Mouse (Mus musculus) natural killer cell, adult 2 months (primary cell): ENCODE measurements around the gene Atn1.
"Not testable (repeated sequence)": the region's sequence is repeated elsewhere in the genome, so short reads cannot be mapped to it uniquely, and the experiment has no call there.

ENCODE experiments used
- DNase-seq, 2 experiments: peaks; one replicate each; pipeline ENCODE4 v3.0.0; 2022; ENCODE audit warnings: low spot score in 2 of 2

Atn1 gene

GRCm38 (mm10) chr6:124755831-124756595 lies at the start of gene Atn1, which contains the start of gene Gm45234:
Gene Atn1, minus strand, starts transcription at chr6:124756524.
Gene Gm45234, minus strand, starts transcription at chr6:124756021.
- DNase-seq = no peak

DNA sequence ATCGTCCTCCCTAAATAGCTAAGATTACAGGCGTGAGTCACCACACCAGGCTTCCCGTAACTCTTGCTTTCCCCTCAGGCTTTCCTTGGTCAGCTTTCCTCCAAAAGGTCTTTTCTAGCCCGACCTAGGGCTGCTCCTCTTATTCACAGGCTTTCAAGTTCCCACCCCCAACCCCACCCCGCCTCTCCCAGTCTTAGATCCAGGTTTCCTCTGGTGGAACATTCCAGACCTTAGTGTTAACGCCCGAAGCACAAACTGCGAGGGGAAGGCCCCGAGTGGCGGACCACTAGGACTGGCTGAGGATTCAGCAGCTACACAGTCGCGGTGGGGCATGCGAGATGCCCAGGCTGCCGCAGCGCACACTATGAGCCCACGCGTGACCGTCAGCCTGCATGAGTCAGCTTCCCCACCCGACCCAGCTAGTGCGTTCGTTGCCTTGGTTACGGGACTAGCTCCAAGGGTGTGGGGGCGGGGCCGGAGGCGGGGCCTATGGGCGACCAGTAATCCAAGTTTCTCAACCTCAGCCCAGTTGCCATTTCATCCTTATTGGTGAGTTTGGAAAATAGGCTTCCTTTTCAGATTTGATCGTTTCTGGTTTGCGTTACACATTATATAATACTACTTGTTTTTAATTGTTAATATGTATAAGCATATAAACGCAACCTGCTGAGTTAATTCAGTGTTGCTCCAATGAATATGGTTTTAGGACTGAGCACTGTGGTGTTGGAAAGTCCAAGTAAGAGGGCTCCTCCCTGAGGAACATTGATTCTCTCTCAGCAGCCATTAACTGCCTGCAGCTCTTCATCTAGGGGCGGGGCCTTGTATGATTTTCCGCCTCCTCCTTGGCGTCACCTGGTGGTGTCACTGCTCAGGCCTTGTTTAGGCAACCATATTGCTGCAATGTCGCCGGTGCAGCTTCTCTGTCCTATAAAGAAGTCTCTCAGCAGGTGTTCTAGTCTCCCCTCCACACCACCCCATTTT lies 49.3 kb upstream of the Atn1 start:
- peak; percentile 89 to 91 for DNase-seq

GRCm38 (mm10) chr6:124804341-124804740 lies 48.0 kb upstream of the Atn1 start:
- no peak for DNase-seq

- DNase-seq = not testable (repeated sequence)
Observed at GRCm38 (mm10) chr6:124803691-124804090, 47.4 kb upstream of the Atn1 start.

GRCm38 (mm10) chr6:124803061-124803460 lies 46.7 kb upstream of the Atn1 start:
- DNase-seq = no peak

DNA sequence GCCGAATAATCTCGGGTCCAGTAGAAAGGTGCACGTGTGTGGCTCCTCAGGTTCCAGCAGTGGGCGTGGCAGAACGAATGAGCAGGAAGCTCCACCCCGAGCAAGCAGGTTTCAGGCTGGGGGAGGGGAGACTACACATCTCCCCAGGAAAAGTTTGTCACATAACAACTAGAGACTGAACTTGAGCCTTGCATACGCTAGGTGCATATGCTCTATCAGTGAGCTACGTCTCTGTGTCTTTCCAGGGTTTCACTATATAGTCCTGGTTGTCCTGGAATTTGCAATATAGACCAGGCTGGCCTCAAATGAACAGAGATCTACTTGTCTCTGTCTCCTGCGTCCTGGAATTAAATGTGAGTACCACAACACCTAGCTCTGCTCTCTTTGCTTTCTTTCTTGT lies 46.1 kb upstream of the Atn1 start:
- DNase-seq = not testable (repeated sequence)

- DNase-seq = no peak
Observed at GRCm38 (mm10) chr6:124796200-124796599, 39.9 kb upstream of the Atn1 start.

GRCm38 (mm10) chr6:124795781-124796180 lies 39.5 kb upstream of the Atn1 start:
- DNase-seq = no peak

- no peak for DNase-seq
Observed at GRCm38 (mm10) chr6:124791911-124792310, 35.6 kb upstream of the Atn1 start.

DNA sequence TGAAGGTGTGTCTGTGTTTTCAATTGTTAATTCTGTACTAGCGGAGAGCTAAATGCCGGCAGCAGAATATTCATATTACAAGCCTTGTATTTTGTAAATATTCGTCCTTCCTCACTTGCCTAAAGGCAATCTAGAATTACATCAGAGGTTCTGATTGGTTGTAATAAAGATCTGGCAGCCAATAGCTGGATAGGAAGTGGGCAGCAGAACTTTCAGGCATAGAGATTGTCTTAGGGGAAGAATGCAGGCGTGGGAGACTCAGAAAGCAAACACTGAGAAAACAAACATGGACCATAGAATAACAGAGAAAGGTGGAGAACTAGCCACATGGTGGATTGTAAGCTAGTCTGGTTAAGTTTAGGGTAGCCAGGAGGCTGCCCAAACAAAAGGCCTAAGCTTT lies 33.8 kb upstream of the Atn1 start:
- DNase-seq = no peak

DNA sequence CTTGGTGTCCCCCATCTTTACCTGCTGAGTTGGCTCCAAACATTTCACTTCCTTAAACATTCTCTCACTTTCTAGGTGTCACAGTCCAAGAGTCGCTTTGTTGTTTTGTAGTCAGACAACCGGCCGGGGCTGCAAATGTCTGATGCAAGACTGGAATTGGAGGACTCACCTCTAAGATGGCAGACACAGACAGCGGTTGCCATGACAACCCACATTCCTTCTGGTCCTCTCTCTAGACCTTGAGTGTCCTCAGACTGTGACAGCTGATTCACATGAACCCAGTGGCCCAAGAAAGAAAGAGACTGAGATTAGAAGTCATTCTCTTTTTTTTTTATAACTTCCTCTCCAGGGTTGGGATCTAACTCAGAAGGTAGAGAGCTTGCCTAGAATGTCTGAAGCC lies 33.2 kb upstream of the Atn1 start:
- DNase-seq = no peak

GRCm38 (mm10) chr6:124787722-124788121 lies 31.4 kb upstream of the Atn1 start:
- DNase-seq = no peak

- DNase-seq = no peak
Observed at GRCm38 (mm10) chr6:124786756-124787420, 30.6 kb upstream of the Atn1 start.

GRCm38 (mm10) chr6:124782436-124782835 lies 26.1 kb upstream of the Atn1 start:
- DNase-seq = peak; percentile 49 to 50

DNA sequence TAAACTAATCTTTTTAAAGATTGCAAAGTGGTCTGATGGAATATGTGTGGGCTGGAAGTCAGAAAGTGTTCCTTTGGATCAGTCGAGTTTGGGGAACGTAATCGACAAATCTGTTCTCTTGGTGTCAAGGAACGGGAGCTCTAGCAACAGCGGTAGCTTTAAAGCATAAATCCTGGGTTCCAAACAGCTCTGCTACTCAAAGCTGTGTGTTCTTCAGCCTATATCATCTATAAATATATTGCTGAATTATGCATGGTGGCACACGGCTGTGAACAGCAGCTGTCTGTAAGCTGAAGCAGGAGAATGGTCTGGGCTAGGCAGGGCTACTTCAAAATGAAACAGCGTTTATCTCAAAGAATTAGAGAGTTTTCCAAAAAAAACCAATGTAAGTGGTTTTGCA lies 24.6 kb upstream of the Atn1 start:
- no peak for DNase-seq

DNA sequence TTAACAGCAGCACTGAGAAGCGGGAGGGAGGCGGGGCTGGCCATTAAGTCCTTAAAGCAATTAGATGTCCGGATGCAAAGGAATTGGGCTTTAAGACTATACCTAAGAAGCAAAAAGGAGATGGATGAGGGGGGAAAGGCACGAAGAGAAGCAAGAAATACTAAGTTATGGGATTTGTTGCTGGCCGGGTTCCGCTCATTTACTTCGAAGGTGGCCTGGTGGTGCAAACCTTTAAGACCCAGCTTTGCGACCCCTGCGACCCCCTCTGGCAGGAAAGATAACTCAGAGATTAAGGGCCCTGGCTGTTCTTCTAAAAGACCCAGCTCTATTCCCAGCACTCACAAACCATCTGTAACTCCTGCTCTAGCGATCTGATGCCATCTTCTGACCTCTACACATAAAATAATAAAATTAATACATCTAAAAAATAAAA lies 23.7 kb upstream of the Atn1 start:
- DNase-seq = no peak

GRCm38 (mm10) chr6:124779222-124779983 lies 23.1 kb upstream of the Atn1 start, which contains the start of gene Lrrc23:
Gene Lrrc23, minus strand, starts transcription at chr6:124779727.
- peak; percentile 72 to 75 for DNase-seq

GRCm38 (mm10) chr6:124770511-124770910 lies 14.2 kb upstream of the Atn1 start:
- no peak for DNase-seq

DNA sequence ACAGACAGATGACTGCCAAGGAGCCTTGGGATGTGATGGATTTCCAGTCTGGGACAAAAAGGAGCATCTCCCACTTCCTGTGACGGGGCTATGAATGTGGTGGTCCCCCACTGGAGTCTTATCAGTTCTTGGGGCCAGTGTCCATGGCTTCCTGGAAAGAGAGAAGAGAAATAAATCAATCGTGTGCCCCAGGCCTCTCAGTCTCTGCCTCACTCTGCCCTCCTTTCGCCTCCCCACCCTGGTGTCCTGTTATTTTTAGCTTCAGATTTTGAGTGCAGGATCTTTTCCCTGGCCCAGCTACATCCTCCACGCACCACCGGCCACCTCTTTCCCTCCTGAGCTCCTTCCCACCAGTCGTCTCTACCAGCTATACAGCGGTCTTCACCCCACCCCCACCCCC lies 13.7 kb upstream of the Atn1 start:
- DNase-seq = no peak

DNA sequence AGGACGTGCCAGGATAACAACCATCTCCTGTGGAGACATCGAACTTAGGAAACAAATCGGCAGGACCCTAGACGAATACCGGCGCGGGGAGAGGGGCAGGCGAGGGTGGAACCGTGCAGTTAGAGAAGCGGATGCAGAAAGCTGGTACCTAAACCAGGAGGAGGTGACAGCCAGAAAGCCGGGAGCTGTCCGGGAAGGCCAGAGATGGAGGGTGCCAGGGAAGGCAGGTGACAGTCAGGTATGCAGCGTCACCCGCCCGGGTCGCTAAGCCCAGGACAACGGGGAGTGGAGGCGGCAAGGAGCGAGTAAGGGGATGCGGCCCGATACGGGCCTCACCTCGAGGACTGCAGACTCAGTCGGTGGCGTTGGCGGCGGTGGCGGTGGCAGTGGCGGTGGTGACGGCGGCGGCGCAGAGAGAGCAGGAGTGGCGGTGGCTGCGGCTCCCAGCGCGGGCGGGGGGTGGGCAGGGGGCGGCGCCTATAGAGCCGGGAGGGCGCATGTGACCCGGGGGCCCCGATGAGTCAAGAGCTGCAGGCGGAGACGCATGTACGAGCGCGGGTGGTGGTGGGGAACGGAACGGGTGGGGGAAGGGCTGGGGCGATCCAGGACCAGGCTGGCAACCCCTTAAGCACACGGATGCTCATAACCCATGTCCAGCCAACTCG lies 12.9 kb upstream of the Atn1 start, which contains the start of gene Eno2:
TSS of gene Eno2 (minus strand) at position 573 of the 665 bp plus-strand sequence.
- peak in 1 of 2 experiments; percentile 50 for DNase-seq

DNA sequence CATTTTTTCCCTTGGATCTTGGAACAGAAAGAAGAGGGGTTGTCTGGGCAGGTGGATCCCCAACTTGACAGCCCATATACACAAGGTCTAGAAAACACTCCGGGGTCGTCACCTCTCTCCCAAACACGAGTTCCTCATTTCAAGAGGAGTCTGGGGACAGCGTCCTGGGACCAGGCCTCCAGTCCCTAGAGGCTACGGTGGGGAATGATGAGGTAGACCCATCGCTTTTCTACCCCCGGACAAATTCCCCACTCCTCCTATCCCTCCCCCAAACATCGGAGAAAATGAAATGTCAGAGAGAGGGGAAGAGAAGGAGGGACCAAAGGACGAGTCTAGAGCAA lies 12.3 kb upstream of the Atn1 start:
- DNase-seq = no peak
